In the genomic region with DNA sequence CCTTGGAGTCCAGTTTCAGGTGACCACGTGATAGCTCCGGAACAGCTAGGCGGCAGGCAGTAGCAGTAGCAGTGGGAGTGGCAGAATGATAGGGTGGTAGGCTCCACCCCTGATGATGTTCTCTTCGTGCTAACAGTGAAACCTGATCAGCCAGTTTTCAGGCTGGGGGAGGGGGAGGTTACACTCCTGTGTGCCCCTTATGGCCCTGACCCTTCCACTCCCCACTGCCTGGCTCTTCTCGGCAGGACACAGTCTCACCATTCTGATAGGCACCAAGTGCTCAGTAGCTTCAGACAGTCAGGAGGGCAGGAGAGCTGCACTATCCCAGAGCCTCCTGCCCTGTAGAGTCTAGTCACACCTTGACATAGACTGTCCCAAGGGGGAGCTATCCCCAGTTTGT, we compare ENCODE assay signal across 12 mouse cellular contexts. TPM values are rescaled to one million over a fixed set of nuclear protein-coding genes. Genes with fewer than 3 reads are reported as not detected.
DNase-seq lines count a peak whose midpoint lies in the region; ATAC-seq lines count a peak whose summit lies in the region.
"Had no signal": no experiment of that assay in that cellular context is flagged by ENCODE, and none has a peak within 500 bp of the region (broad histone marks: within the 10 kb centered on the region; RNA-seq: fewer than 3 reads in every experiment).

No protein-coding gene starts in this region.

- 4% methylated on average over 5 of the region's 5 CpGs for WGBS in kidney, embryonic 14.5 days
- WGBS in intestine, embryonic 14.5 days: 11% methylated on average over 5 of the region's 5 CpGs
- WGBS in liver, embryonic 16.5 days (ENCODE audit: insufficient replicate concordance): 18% methylated on average over 5 of the region's 5 CpGs

- no peak overlapping the region for H3K4me3 ChIP-seq in kidney, embryonic 14.5 days (ENCODE audit: low read length)
- H3K4me3 ChIP-seq in intestine, embryonic 14.5 days (ENCODE audit: low read depth, low read length): no peak overlapping the region
- H3K4me3 ChIP-seq in liver, embryonic 16.5 days (ENCODE audit: low read depth, low read length): no peak overlapping the region
- H3K4me3 ChIP-seq: embryonic facial prominence, embryonic 13.5 days had no signal

- ATAC-seq in kidney, embryonic 14.5 days (ENCODE audit: low FRiP score, low TSS enrichment): peak; percentile 73
- ATAC-seq in intestine, embryonic 14.5 days (replicated peaks; ENCODE audit: low FRiP score, low TSS enrichment, low read depth): peak; percentile 61
- ATAC-seq in liver, embryonic 16.5 days (ENCODE audit: low read depth): 0 out of 2 replicates have a peak, but pooled peaks have one; percentile 41
- ATAC-seq: forebrain, embryonic 14.5 days; inflammation-experienced regulatory T-cells, adult 6 months had no signal

- H3K4me1 ChIP-seq in kidney, embryonic 14.5 days (ENCODE audit: control insufficient read depth, insufficient read depth, low read length): 0 out of 2 replicates have a peak, but pooled peaks cover under 1% of the 10 kb centered on the region
- H3K4me1 ChIP-seq in intestine, embryonic 14.5 days (replicated peaks; ENCODE audit: control insufficient read depth, insufficient read depth, low read length): no peaks in the 10 kb centered on the region; the same call in 1 of the 2 replicates
- peaks cover 14% of the 10 kb centered on the region for H3K4me1 ChIP-seq in liver, embryonic 16.5 days (ENCODE audit: control insufficient read depth, low read depth, low read length)

- no peak overlapping the region for H3K9ac ChIP-seq in kidney, embryonic 14.5 days (ENCODE audit: low read depth, low read length)
- no peak overlapping the region for H3K9ac ChIP-seq in intestine, embryonic 14.5 days (ENCODE audit: low read length)
- H3K9ac ChIP-seq in liver, embryonic 16.5 days (ENCODE audit: low read depth, low read length): no peak overlapping the region
- H3K9ac ChIP-seq: embryonic facial prominence, embryonic 13.5 days had no signal

- H3K27ac ChIP-seq in kidney, embryonic 14.5 days (ENCODE audit: low read depth, low read length): no peak overlapping the region
- H3K27ac ChIP-seq in intestine, embryonic 14.5 days (ENCODE audit: low read depth): no peak overlapping the region
- no peak overlapping the region for H3K27ac ChIP-seq in liver, embryonic 16.5 days (ENCODE audit: low read length)
- H3K27ac ChIP-seq: embryonic facial prominence, embryonic 13.5 days had no signal

- no peaks in the 10 kb centered on the region for H3K36me3 ChIP-seq in kidney, embryonic 14.5 days (ENCODE audit: control insufficient read depth, insufficient read depth, low read length)
- H3K36me3 ChIP-seq in intestine, embryonic 14.5 days (ENCODE audit: control insufficient read depth, insufficient read depth, low read length): no peaks in the 10 kb centered on the region
- H3K36me3 ChIP-seq in liver, embryonic 16.5 days (ENCODE audit: control insufficient read depth, insufficient read depth): no peaks in the 10 kb centered on the region
- H3K36me3 ChIP-seq: embryonic facial prominence, embryonic 13.5 days had no signal

- H3K9me3 ChIP-seq in kidney, embryonic 14.5 days (ENCODE audit: control insufficient read depth, low read length): no peaks in the 10 kb centered on the region
- H3K9me3 ChIP-seq in intestine, embryonic 14.5 days (ENCODE audit: control insufficient read depth, low read length): no peaks in the 10 kb centered on the region
- no peaks in the 10 kb centered on the region for H3K9me3 ChIP-seq in liver, embryonic 16.5 days (replicated peaks; ENCODE audit: control insufficient read depth, low read length)
- H3K9me3 ChIP-seq: embryonic facial prominence, embryonic 13.5 days had no signal

- no peak overlapping the region for H3K4me2 ChIP-seq in kidney, embryonic 14.5 days (replicated peaks; ENCODE audit: low read depth, low read length)
- no peak overlapping the region for H3K4me2 ChIP-seq in intestine, embryonic 14.5 days (ENCODE audit: low read length)
- H3K4me2 ChIP-seq in liver, embryonic 16.5 days (ENCODE audit: low read depth, low read length): no peak overlapping the region
- H3K4me2 ChIP-seq: embryonic facial prominence, embryonic 13.5 days had no signal

- DNase-seq in kidney, postnatal 36 days: no peak
- DNase-seq in ZHBTc4 (ENCODE audit: low read depth, low spot score): peak; percentile 18
- peak; percentile 71 for DNase-seq in intestine, embryonic 14.5 days (ENCODE audit: low spot score)
- DNase-seq in ovary, postnatal 10 days (ENCODE audit: low spot score): no peak
- DNase-seq in gastrocnemius, adult 18-20 months (ENCODE audit: low spot score): no peak
- DNase-seq in testis, postnatal 14 days (ENCODE audit: low spot score): no peak

- H3K27me3 ChIP-seq in kidney, embryonic 14.5 days (ENCODE audit: control insufficient read depth, insufficient read depth, low read length): no peaks in the 10 kb centered on the region
- H3K27me3 ChIP-seq in intestine, embryonic 14.5 days (replicated peaks; ENCODE audit: control insufficient read depth, insufficient read depth, low read length): no peaks in the 10 kb centered on the region
- no peaks in the 10 kb centered on the region; the same call in 1 of the 2 replicates for H3K27me3 ChIP-seq in liver, embryonic 16.5 days (ENCODE audit: control insufficient read depth, insufficient read depth, low read depth, low read length)
- H3K27me3 ChIP-seq: embryonic facial prominence, embryonic 13.5 days had no signal

RNA-seq across cellular contexts. Expression of gene Tspan18, which starts 27.1 kb away (rescaled TPM):
- 40.8 and 49.2 TPM in 2 replicates for polyA plus RNA-seq in kidney, embryonic 14.5 days (2014; fragmentation: Nextera tagmentation; extraction: Ambion mirVana)
- 36.1 and 41.0 TPM in 2 replicates for polyA plus RNA-seq in intestine, embryonic 14.5 days (2014; fragmentation: Nextera tagmentation; extraction: Ambion mirVana)
- polyA plus RNA-seq in liver, embryonic 16.5 days (2015; fragmentation: Nextera tagmentation; extraction: Ambion mirVana): 2.0 and 2.2 TPM in 2 replicates
- 1 to 10 TPM; 1.1 to 1.6 TPM for total RNA-seq in gastrocnemius, adult 18-20 months (2021)
- total RNA-seq: granulocyte monocyte progenitor cell, adult 5-6 weeks had no signal
- polyA plus RNA-seq: inflammation-experienced regulatory T-cells, adult 6 months had no signal

Comparison
In these comparisons a context has a peak if more than half of its experiments do, and no peak if none do; other contexts are left out.
1. DNase-seq: peak in ZHBTc4 (single experiment) and intestine, embryonic 14.5 days (single experiment); none in kidney, postnatal 36 days (0 of 2), ovary, postnatal 10 days (single experiment), gastrocnemius, adult 18-20 months (single experiment) and testis, postnatal 14 days (single experiment).
2. RNA of gene Tspan18, which starts 27.1 kb away (polyA plus RNA-seq): 40.8 to 49.2 TPM in kidney, embryonic 14.5 days and 36.1 to 41.0 TPM in intestine, embryonic 14.5 days; 2.0 to 2.2 TPM in liver, embryonic 16.5 days; every median in the first group is over 10 times any median in the second.
3. Peak in every context shown above with its lines, with median percentiles within 50 percentile points of each other: ATAC-seq.